Mouse (Mus musculus) gastrocnemius, adult 18-20 months (tissue): Measurements from ENCODE around the gene Hepacam2. TPM values are rescaled to one million over a fixed set of nuclear protein-coding genes. Genes with fewer than 3 reads are reported as not detected.
"Not testable (repeated sequence)": the region's sequence is repeated elsewhere in the genome, so short reads cannot be mapped to it uniquely, and the experiment has no call there.

Experiments used
- DNase-seq: peaks from one replicate; pipeline ENCODE4 v3.0.0; 2021; ENCODE audit warnings: low spot score
- total RNA-seq, 2 experiments: library from RNA; stranded (reverse); gene quantifications; 2 replicates each; pipeline ENCODE4 v1.2.3; 2021

Hepacam2 gene
- total RNA-seq, 2 experiments from 2014 or later: 0.21 TPM; not detected in 1

GRCm38 (mm10) chr6:3463594-3463993, 34.5 kb downstream of the Hepacam2 start:
- no peak for DNase-seq

- no peak for DNase-seq
Measured at GRCm38 (mm10) chr6:3463026-3463425, 35.1 kb downstream of the Hepacam2 start.

GRCm38 (mm10) chr6:3455944-3456536, 42.1 kb downstream of the Hepacam2 start:
- no peak for DNase-seq

GRCm38 (mm10) chr6:3454421-3454820, 43.7 kb downstream of the Hepacam2 start:
- no peak for DNase-seq

GRCm38 (mm10) chr6:3447404-3447803, 50.7 kb downstream of the Hepacam2 start:
- DNase-seq: peak; percentile 58

- no peak for DNase-seq
Measured at GRCm38 (mm10) chr6:3443905-3444304, 54.2 kb downstream of the Hepacam2 start.

- no peak for DNase-seq
Measured at GRCm38 (mm10) chr6:3436087-3436486, 62.0 kb downstream of the Hepacam2 start.

GRCm38 (mm10) chr6:3430976-3431375, 67.1 kb downstream of the Hepacam2 start:
- not testable (repeated sequence) for DNase-seq

GRCm38 (mm10) chr6:3427047-3427446, 71.1 kb downstream of the Hepacam2 start:
- no peak for DNase-seq

- DNase-seq: not testable (repeated sequence)
Measured at GRCm38 (mm10) chr6:3425333-3425732, 72.8 kb downstream of the Hepacam2 start.

GRCm38 (mm10) chr6:3424613-3425277, 73.4 kb downstream of the Hepacam2 start:
- peak; percentile 24 for DNase-seq

Other genes starting within 250 kb of the Hepacam2 start
- gene Samd9l, start 98.7 kb downstream of the Hepacam2 start, total RNA-seq: 1 to 10 TPM; 2.9 to 4.9 TPM
- 10 to 100 TPM; 19.5 to 20.8 TPM for gene Vps50, start 84 bp upstream of the Hepacam2 start, total RNA-seq